In genomic region chr8:10717297-10717696, GRCm38 (mm10) we compare ENCODE assay signal across 18 mouse cellular contexts.
"Had no signal": no experiment of that assay in that cellular context is flagged by ENCODE, and none has a peak within 500 bp of the region (broad histone marks: within the 10 kb centered on the region; RNA-seq: fewer than 3 reads in every experiment).

No protein-coding gene starts in this region.

- DNase-seq: layer of hippocampus, adult 9-11 months; liver, embryonic 13.5 days; lung, adult 2 months; lung, postnatal 14 days; lung, postnatal 4 days; retina, postnatal 1 day; right cerebral cortex, postnatal 25 days; spleen, adult 18-20 months; thymus, postnatal 25 days had no signal

- H3K27me3 ChIP-seq: liver, embryonic 13.5 days; neural tube, embryonic 13.5 days; stomach, embryonic 15.5 days had no signal

- H3K4me3 ChIP-seq: layer of hippocampus, adult 2 months; left cerebral cortex, adult 2 months; liver, embryonic 13.5 days; myocyte; neural tube, embryonic 13.5 days; stomach, embryonic 15.5 days had no signal

- ATAC-seq: hindbrain, embryonic 16.5 days; inflammation-experienced regulatory T-cells, adult 6 months; intestine, embryonic 16.5 days; midbrain, embryonic 16.5 days had no signal

- H3K4me2 ChIP-seq: liver, embryonic 13.5 days; neural tube, embryonic 13.5 days; stomach, embryonic 15.5 days had no signal

- H3K4me1 ChIP-seq: stomach, embryonic 15.5 days had no signal

- H3K9ac ChIP-seq: liver, embryonic 13.5 days; neural tube, embryonic 13.5 days; stomach, embryonic 15.5 days had no signal

- H3K36me3 ChIP-seq: liver, embryonic 13.5 days; neural tube, embryonic 13.5 days; stomach, embryonic 15.5 days had no signal

- H3K9me3 ChIP-seq: liver, embryonic 13.5 days; neural tube, embryonic 13.5 days; stomach, embryonic 15.5 days had no signal

- H3K27ac ChIP-seq: layer of hippocampus, adult 2 months; left cerebral cortex, adult 2 months; liver, embryonic 13.5 days; neural tube, embryonic 13.5 days; stomach, embryonic 15.5 days had no signal
